Mouse (Mus musculus) MEL (cell line): ENCODE measurements at regions not wholly inside any gene's neighbourhood (a gene's known extent, or its start where the extent isn't known, plus 50 kb on each side); places are given as distances from the start of the nearest gene placed in this dataset.

Experiments
- DNase-seq: peaks from one replicate; pipeline ENCODE4 v3.0.0; 2011; ENCODE audit warnings: low read depth, low spot score
- H3K27ac ChIP-seq: 2 replicates; pipeline ENCODE4 v1.5.1; 2012; ENCODE audit warnings: low read depth, mild to moderate bottlenecking, control low read depth, low read length, moderate library complexity; ENCODE audit not compliant: control insufficient read depth
- H3K27me3 ChIP-seq, 2 experiments: fragments of 150-350 bp in 1 of 2; sonication (generic) in 1 of 2; 2 replicates each; pipeline ENCODE4 v1.6.1; 2012; ENCODE audit warnings: low read length in 2 of 2, mild to moderate bottlenecking in 2 of 2, improper control_type of control experiment in 1 of 2, moderate library complexity in 1 of 2; ENCODE audit not compliant: insufficient read depth in 2 of 2, control insufficient read depth in 1 of 2
- H3K36me3 ChIP-seq, 2 experiments: 2 replicates each; pipeline ENCODE4 v1.6.1; 2012 to 2014; ENCODE audit warnings: low read length in 2 of 2, improper control_type of control experiment in 1 of 2, inconsistent platforms in 1 of 2, mild to moderate bottlenecking in 1 of 2; ENCODE audit not compliant: insufficient read depth in 2 of 2, control insufficient read depth in 1 of 2
- H3K4me1 ChIP-seq, 2 experiments: fragments of 150-350 bp in 1 of 2; sonication (generic) in 1 of 2; 2 replicates each; pipeline ENCODE4 v1.6.1; 2012; ENCODE audit warnings: low read length in 2 of 2, improper control_type of control experiment in 1 of 2, mild to moderate bottlenecking in 1 of 2; ENCODE audit not compliant: insufficient read depth in 2 of 2, control insufficient read depth in 1 of 2
- H3K4me3 ChIP-seq, 2 experiments: fragments of 150-350 bp in 1 of 2; sonication (generic) in 1 of 2; 2 replicates each; pipeline ENCODE4 v1.5.1; 2012; ENCODE audit warnings: low read depth in 2 of 2, low read length in 2 of 2, mild to moderate bottlenecking in 2 of 2, moderate library complexity in 2 of 2, control low read depth in 1 of 2, improper control_type of control experiment in 1 of 2; ENCODE audit not compliant: control insufficient read depth in 1 of 2, insufficient read depth in 1 of 2
- H3K79me2 ChIP-seq: 2 replicates; pipeline ENCODE4 v1.6.1; 2012; ENCODE audit warnings: mild to moderate bottlenecking, low read length, moderate library complexity; ENCODE audit not compliant: control insufficient read depth, poor library complexity, insufficient read depth
- H3K9ac ChIP-seq: 2 replicates; pipeline ENCODE4 v1.6.1; 2012; ENCODE audit warnings: low read depth, mild to moderate bottlenecking, control low read depth, low read length, moderate library complexity; ENCODE audit not compliant: control insufficient read depth, poor library complexity, severe bottlenecking
- H3K9me3 ChIP-seq: fragments of 150-350 bp; sonication (generic); replicated peaks from 2 replicates; pipeline ENCODE4 v1.6.1; 2012; ENCODE audit warnings: mild to moderate bottlenecking, low read length, improper control_type of control experiment, moderate library complexity; ENCODE audit not compliant: insufficient read depth
- CHD1 ChIP-seq: IDR thresholded peaks from 2 replicates; pipeline ENCODE4 v1.6.1; 2012; ENCODE audit warnings: low read depth, mild to moderate bottlenecking, inconsistent platforms, low read length, improper control_type of control experiment
- CHD2 ChIP-seq: IDR thresholded peaks from 2 replicates; pipeline ENCODE4 v1.6.1; 2011; ENCODE audit warnings: low read length, improper control_type of control experiment
- E2F4 ChIP-seq: IDR thresholded peaks from 2 replicates; pipeline ENCODE4 v1.6.1; 2011; ENCODE audit warnings: low read depth, low read length, improper control_type of control experiment, borderline replicate concordance
- EP300 ChIP-seq, 2 experiments: IDR thresholded peaks; 2 replicates each; pipeline ENCODE4 v1.6.1; 2011; ENCODE audit warnings: improper control_type of control experiment in 2 of 2, low read length in 2 of 2, low read depth in 1 of 2, mild to moderate bottlenecking in 1 of 2
- HCFC1 ChIP-seq: IDR thresholded peaks from 2 replicates; pipeline ENCODE4 v1.6.1; 2012; ENCODE audit warnings: low read depth, mild to moderate bottlenecking, inconsistent platforms, low read length, improper control_type of control experiment, moderate library complexity
- JUND ChIP-seq: IDR thresholded peaks from 2 replicates; pipeline ENCODE4 v1.6.1; 2011; ENCODE audit warnings: low read depth, mild to moderate bottlenecking, improper control_type of control experiment, low read length
- KAT2A ChIP-seq: conservative IDR thresholded peaks from 2 replicates; pipeline ENCODE4 v1.6.1; 2012; ENCODE audit warnings: low read depth, low read length, improper control_type of control experiment, inconsistent platforms
- MAFK ChIP-seq: IDR thresholded peaks from 2 replicates; pipeline ENCODE4 v1.6.1; 2011; ENCODE audit warnings: low read depth, mild to moderate bottlenecking, low read length, improper control_type of control experiment, borderline replicate concordance
- MAX ChIP-seq: IDR thresholded peaks from 2 replicates; pipeline ENCODE4 v1.6.1; 2011; ENCODE audit warnings: low read length, improper control_type of control experiment
- MYC ChIP-seq: IDR thresholded peaks from 2 replicates; pipeline ENCODE4 v1.6.1; 2011; ENCODE audit warnings: low read depth, mild to moderate bottlenecking, low read length, improper control_type of control experiment, moderate library complexity
- NELFE ChIP-seq: IDR thresholded peaks from 2 replicates; pipeline ENCODE4 v1.6.1; 2011; ENCODE audit warnings: low read depth, low read length, improper control_type of control experiment
- NRF1 ChIP-seq: IDR thresholded peaks from 2 replicates; pipeline ENCODE4 v1.6.1; 2014; ENCODE audit warnings: low read depth, mild to moderate bottlenecking, inconsistent platforms, low read length, improper control_type of control experiment, moderate library complexity; ENCODE audit not compliant: poor library complexity, insufficient read depth, severe bottlenecking
- RAD21 ChIP-seq: IDR thresholded peaks from 2 replicates; pipeline ENCODE4 v1.6.1; 2011; ENCODE audit warnings: mild to moderate bottlenecking, low read depth, low read length, improper control_type of control experiment
- RCOR1 ChIP-seq: IDR thresholded peaks from 2 replicates; pipeline ENCODE4 v1.6.1; 2012; ENCODE audit warnings: low read depth, mild to moderate bottlenecking, inconsistent platforms, low read length, improper control_type of control experiment
- SIN3A ChIP-seq: IDR thresholded peaks from 2 replicates; pipeline ENCODE4 v1.6.1; 2012; ENCODE audit warnings: low read length, improper control_type of control experiment, inconsistent platforms
- SMC3 ChIP-seq: IDR thresholded peaks from 2 replicates; pipeline ENCODE4 v1.6.1; 2011; ENCODE audit warnings: low read depth, low read length, improper control_type of control experiment
- TAL1 ChIP-seq: IDR thresholded peaks from 2 replicates; pipeline ENCODE4 v1.6.1; 2012; ENCODE audit warnings: mild to moderate bottlenecking, inconsistent platforms, low read length, moderate library complexity, mixed read lengths
- TCF12 ChIP-seq: IDR thresholded peaks from 2 replicates; pipeline ENCODE4 v1.6.1; 2014; ENCODE audit warnings: low read depth, mild to moderate bottlenecking, inconsistent platforms, low read length, improper control_type of control experiment, moderate library complexity
- USF1 ChIP-seq: IDR thresholded peaks from 2 replicates; pipeline ENCODE4 v1.6.1; 2014; ENCODE audit warnings: low read depth, mild to moderate bottlenecking, inconsistent platforms, low read length, improper control_type of control experiment, moderate library complexity
- ZKSCAN1 ChIP-seq: IDR thresholded peaks from 2 replicates; pipeline ENCODE4 v1.6.1; 2012; ENCODE audit warnings: low read depth, mild to moderate bottlenecking, inconsistent platforms, low read length, improper control_type of control experiment, moderate library complexity
- ZMIZ1 ChIP-seq: IDR thresholded peaks from 2 replicates; pipeline ENCODE4 v1.6.1; 2012; ENCODE audit warnings: low read depth, mild to moderate bottlenecking, inconsistent platforms, low read length, improper control_type of control experiment, moderate library complexity
- ZNF384 ChIP-seq: IDR thresholded peaks from 2 replicates; pipeline ENCODE4 v1.6.1; 2012; ENCODE audit warnings: low read depth, mild to moderate bottlenecking, inconsistent platforms, low read length, improper control_type of control experiment

- no peaks in the 10 kb centered on the region for H3K36me3 ChIP-seq
- H3K9me3 ChIP-seq = no peaks in the 10 kb centered on the region
- no peaks in the 10 kb centered on the region for H3K4me1 ChIP-seq
- TF ChIP-seq KAT2A (no peak), CHD1 (no peak), TAL1 (no peak)
- no peak overlapping the region for H3K27ac ChIP-seq
- no peak overlapping the region for H3K9ac ChIP-seq
- no peak overlapping the region for H3K4me3 ChIP-seq
- DNase-seq = no peak
- H3K27me3 ChIP-seq = no peaks in the 10 kb centered on the region; a peak in 1 of 4 replicates
- H3K79me2 ChIP-seq = no peaks in the 10 kb centered on the region
Measured at GRCm38 (mm10) chr10:83821089-83821488, 98.4 kb downstream of the 1500009L16Rik start.

DNA sequence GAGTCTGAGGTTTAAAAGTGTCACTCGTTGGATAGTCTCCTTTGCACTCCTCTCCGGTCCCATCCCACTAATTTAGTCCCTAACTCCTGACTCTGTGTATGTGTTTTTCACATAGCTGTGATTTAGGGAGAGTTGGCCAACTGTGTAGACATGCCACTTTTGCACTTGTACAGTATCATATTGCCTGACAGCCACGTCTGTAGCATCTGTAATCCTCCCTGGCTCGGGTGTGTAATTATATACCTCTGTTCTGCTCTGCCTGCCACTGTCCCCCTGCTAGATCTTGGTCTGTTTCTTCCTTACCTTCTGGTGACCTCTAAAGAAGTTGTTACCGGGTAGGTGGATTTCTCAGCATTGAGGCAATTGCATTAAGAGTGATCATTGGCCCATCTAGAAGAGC, 103.4 kb downstream of the 1500009L16Rik start:
- Histone ChIP-seq H3K27me3 (no peaks in the 10 kb centered on the region), H3K36me3 (no peaks in the 10 kb centered on the region), H3K27ac (no peak overlapping the region), H3K9me3 (no peaks in the 10 kb centered on the region), H3K4me1 (no peaks in the 10 kb centered on the region), H3K79me2 (no peaks in the 10 kb centered on the region), H3K9ac (no peak overlapping the region), H3K4me3 (no peak overlapping the region)
- TF ChIP-seq MAX (no peak), SIN3A (no peak), MYC (no peak), TCF12 (no peak), ZKSCAN1 (no peak), ZMIZ1 (no peak), JUND (no peak), CHD2 (no peak), SMC3 (no peak), E2F4 (no peak), TAL1 (no peak), RAD21 (no peak), RCOR1 (no peak), KAT2A (no peak)
- DNase-seq = no peak

- no peaks in the 10 kb centered on the region for H3K36me3 ChIP-seq
- H3K9me3 ChIP-seq = no peaks in the 10 kb centered on the region
- no peaks in the 10 kb centered on the region; a peak in 1 of 4 replicates for H3K27me3 ChIP-seq
- H3K4me3 ChIP-seq = no peak overlapping the region
- H3K79me2 ChIP-seq = no peaks in the 10 kb centered on the region
- H3K9ac ChIP-seq = no peak overlapping the region
- DNase-seq = no peak
- H3K27ac ChIP-seq = no peak overlapping the region
- no peak for TF ChIP-seq USF1
- no peak for TF ChIP-seq NELFE
- no peak for TF ChIP-seq NRF1
- TF ChIP-seq SIN3A = no peak
- TF ChIP-seq SMC3 = no peak
- TF ChIP-seq HCFC1 = no peak
- no peak for TF ChIP-seq EP300 (IDR thresholded peaks at IDR 0.05; ENCODE audit: low read depth in 1 of 2, low read length in 2 of 2)
- TF ChIP-seq ZNF384 = no peak
- TF ChIP-seq CHD2 = no peak
- TF ChIP-seq RCOR1 = no peak
- no peak for TF ChIP-seq MAFK
- TF ChIP-seq E2F4 = no peak
- no peak for TF ChIP-seq RAD21
- no peak for TF ChIP-seq MYC
- no peak for TF ChIP-seq TAL1
- H3K4me1 ChIP-seq = no peaks in the 10 kb centered on the region
Measured at GRCm38 (mm10) chr10:83836351-83836750, 113.7 kb downstream of the 1500009L16Rik start.
